Mouse (Mus musculus) limb, embryonic 10.5 days (tissue): ENCODE data around the gene Eef1akmt2. TPM values are rescaled to one million over a fixed set of nuclear protein-coding genes. Genes with fewer than 3 reads are reported as not detected.

Experiments
- DNase-seq: peaks from one replicate; pipeline ENCODE4 v3.0.0-alpha.2; 2017; ENCODE audit warnings: low spot score
- H3K27ac ChIP-seq: fragments of 300-500 bp; sonication (generic); 2 replicates; pipeline ENCODE4 v1.5.1; 2016; ENCODE audit warnings: mild to moderate bottlenecking
- H3K27me3 ChIP-seq: fragments of 300-500 bp; sonication (generic); 2 replicates; pipeline ENCODE4 v1.6.1; 2016; ENCODE audit warnings: low read depth, mild to moderate bottlenecking; ENCODE audit not compliant: poor library complexity, severe bottlenecking
- H3K36me3 ChIP-seq: fragments of 300-500 bp; sonication (generic); 2 replicates; pipeline ENCODE4 v1.6.1; 2016; ENCODE audit warnings: mild to moderate bottlenecking, moderate library complexity
- H3K4me1 ChIP-seq: fragments of 300-500 bp; sonication (generic); 2 replicates; pipeline ENCODE4 v1.6.1; 2016
- H3K4me3 ChIP-seq: fragments of 300-500 bp; sonication (generic); 2 replicates; pipeline ENCODE4 v1.5.1; 2016; ENCODE audit warnings: mild to moderate bottlenecking, moderate library complexity
- H3K9me3 ChIP-seq: fragments of 300-500 bp; sonication (generic); replicated peaks from 2 replicates; pipeline ENCODE4 v1.6.1; 2016; ENCODE audit warnings: mild to moderate bottlenecking
- WGBS: fragments of 180-500 bp; shearing (Covaris S2); methylation state at CpG from one replicate; pipeline ENCODE4 v1.1.7; 2016; 5-methylcytosine and 5-hydroxymethylcytosine counted together
- polyA plus RNA-seq: library from polyadenylated mRNA; unstranded; fragments of >200 nt; fragmentation: Nextera tagmentation; extraction: Ambion mirVana; gene quantifications from 2 replicates; pipeline ENCODE4 v1.2.1, GENCODE M21; 2016

The Eef1akmt2 gene
- polyA plus RNA-seq, 1 experiment from 2014 or later: 74.6 TPM

DNA sequence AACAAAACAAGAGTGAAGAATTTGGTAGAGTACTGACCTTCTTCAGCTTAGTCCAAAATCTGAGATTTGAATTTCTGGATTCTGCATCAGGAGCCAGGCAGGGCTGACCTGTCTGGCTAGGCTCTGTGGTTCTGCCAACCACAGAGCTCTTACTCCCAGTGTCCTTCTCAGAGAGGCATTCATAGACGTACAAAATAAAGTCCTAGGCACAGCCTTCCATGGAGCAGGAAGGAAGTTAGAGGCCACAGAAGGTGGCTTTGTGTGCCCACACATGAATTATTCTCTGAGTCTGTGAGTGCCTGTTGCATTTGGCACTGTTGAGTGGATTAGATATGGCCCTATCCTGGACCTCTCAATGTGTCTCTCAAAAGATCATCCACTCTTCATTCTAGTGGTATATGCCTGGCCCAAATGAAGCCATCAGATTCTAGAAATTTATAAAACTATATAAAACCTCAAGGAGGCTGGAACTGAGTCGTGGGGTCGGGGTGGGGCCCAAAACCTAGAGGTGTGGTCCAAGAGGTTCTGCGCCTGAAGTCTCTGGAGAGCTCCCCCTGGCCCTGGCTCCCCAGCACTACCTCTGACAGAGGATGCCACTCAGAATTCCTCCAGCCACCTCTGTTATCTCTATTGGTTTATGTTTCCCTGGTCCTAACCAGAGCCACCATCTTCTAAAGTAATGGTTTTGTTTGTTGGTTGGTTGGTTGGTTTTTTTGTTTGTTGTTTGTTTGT, 36.2 kb upstream of the Eef1akmt2 start:
- peaks cover 20% of the 10 kb centered on the region for H3K36me3 ChIP-seq
- no peaks in the 10 kb centered on the region; the same call in 1 of the 2 replicates for H3K4me1 ChIP-seq
- DNase-seq: no peak
- H3K27ac ChIP-seq: no peak overlapping the region
- H3K27me3 ChIP-seq: no peaks in the 10 kb centered on the region
- H3K9me3 ChIP-seq: no peaks in the 10 kb centered on the region
- WGBS: 70% methylated on average over 4 of the region's 4 CpGs
- no peak overlapping the region for H3K4me3 ChIP-seq

GRCm38 (mm10) chr7:132888052-132888451, 35.6 kb upstream of the Eef1akmt2 start:
- H3K27me3 ChIP-seq: no peaks in the 10 kb centered on the region
- peak overlapping the region; percentile 37; the same call in 1 of the 2 replicates for H3K27ac ChIP-seq
- DNase-seq: no peak
- no peaks in the 10 kb centered on the region for H3K9me3 ChIP-seq
- no peaks in the 10 kb centered on the region; the same call in 1 of the 2 replicates for H3K4me1 ChIP-seq
- 87% methylated on average over 3 of the region's 3 CpGs for WGBS
- H3K4me3 ChIP-seq: no peak overlapping the region
- H3K36me3 ChIP-seq: peaks cover 27% of the 10 kb centered on the region

DNA sequence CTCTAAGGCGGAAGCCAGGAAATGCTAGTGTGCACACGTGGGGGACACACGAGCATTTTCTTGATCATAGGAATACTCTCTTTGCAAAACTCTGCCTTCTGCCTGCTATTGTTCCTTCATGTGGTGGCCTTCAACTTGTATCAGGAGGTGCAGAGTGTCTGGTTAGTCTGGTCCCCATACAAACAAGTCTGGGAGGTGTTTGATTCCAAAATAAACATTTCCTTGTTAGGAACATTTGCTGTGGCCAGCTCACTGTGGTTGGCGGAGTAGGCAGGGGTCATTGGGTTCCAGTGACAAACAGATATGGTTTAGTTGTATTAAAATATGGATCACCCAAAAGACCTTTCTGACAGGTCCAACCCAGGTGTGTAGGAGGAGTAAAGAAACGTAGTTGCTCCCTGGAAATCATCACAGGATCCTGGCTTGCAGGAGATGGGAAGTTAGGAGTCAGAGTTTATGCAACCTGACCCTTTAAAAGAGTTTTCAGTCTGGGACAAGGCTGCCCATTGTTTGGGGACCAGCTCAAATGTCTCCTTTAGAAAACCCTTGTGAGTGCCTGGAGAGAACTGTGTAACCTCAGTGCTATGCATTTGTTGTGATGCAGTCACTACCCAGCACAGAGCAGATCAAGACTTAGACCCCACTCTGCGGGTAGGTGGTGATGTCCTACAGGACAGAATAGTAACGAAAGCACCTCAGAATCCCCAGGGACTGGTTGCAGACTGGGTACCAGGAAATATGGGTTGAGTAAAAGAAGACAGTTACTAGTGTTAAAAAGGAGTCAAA, 34.7 kb upstream of the Eef1akmt2 start:
- H3K27ac ChIP-seq: peak overlapping the region; percentile 37; the same call in 1 of the 2 replicates
- H3K4me1 ChIP-seq: no peaks in the 10 kb centered on the region; the same call in 1 of the 2 replicates
- no peaks in the 10 kb centered on the region for H3K27me3 ChIP-seq
- H3K36me3 ChIP-seq: peaks cover 35% of the 10 kb centered on the region
- 78% methylated on average over 7 of the region's 7 CpGs for WGBS
- no peak overlapping the region for H3K4me3 ChIP-seq
- DNase-seq: no peak
- no peaks in the 10 kb centered on the region for H3K9me3 ChIP-seq

- Histone ChIP-seq H3K27me3 (no peaks in the 10 kb centered on the region), H3K4me1 (no peaks in the 10 kb centered on the region), H3K4me3 (no peak overlapping the region), H3K9me3 (no peaks in the 10 kb centered on the region), H3K27ac (no peak overlapping the region), H3K36me3 (peaks cover 66% of the 10 kb centered on the region)
- 95% methylated on average over 7 of the region's 7 CpGs for WGBS
- DNase-seq: no peak
These were observed 31.6 kb upstream of the Eef1akmt2 start for GRCm38 (mm10) chr7:132884031-132884430.

- WGBS: 78% methylated on average over 2 of the region's 2 CpGs
- H3K27me3 ChIP-seq: no peaks in the 10 kb centered on the region
- no peak for DNase-seq
- no peak overlapping the region for H3K27ac ChIP-seq
- no peak overlapping the region for H3K4me3 ChIP-seq
- peaks cover 83% of the 10 kb centered on the region for H3K36me3 ChIP-seq
- no peaks in the 10 kb centered on the region for H3K4me1 ChIP-seq
- no peaks in the 10 kb centered on the region for H3K9me3 ChIP-seq
These were observed 29.9 kb upstream of the Eef1akmt2 start for GRCm38 (mm10) chr7:132882343-132882742.

DNA sequence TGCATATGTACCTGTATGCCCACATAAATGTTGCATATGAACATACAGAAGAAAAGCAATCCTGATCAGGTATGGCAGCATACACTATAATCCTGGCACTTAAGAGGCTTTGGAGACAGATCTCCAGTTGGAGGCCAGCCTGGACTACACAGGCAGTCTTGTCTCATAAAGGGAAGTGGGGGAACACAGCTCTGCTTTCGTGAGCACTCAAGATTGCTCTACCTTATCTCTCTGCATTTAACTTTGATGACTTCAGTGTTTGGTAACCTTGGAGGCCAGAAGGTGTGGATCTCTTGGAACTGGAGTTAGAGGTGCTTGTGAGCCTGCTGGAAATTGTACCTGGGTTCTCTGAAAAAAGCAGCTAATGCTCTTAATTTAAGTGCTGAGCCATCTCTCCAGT, 27.8 kb upstream of the Eef1akmt2 start:
- no peaks in the 10 kb centered on the region for H3K4me1 ChIP-seq
- H3K36me3 ChIP-seq: peaks cover 99% of the 10 kb centered on the region
- H3K9me3 ChIP-seq: no peaks in the 10 kb centered on the region
- 86% methylated on average over 1 of the region's 1 CpGs for WGBS
- no peaks in the 10 kb centered on the region for H3K27me3 ChIP-seq
- no peak overlapping the region for H3K27ac ChIP-seq
- DNase-seq: no peak
- no peak overlapping the region for H3K4me3 ChIP-seq

DNA sequence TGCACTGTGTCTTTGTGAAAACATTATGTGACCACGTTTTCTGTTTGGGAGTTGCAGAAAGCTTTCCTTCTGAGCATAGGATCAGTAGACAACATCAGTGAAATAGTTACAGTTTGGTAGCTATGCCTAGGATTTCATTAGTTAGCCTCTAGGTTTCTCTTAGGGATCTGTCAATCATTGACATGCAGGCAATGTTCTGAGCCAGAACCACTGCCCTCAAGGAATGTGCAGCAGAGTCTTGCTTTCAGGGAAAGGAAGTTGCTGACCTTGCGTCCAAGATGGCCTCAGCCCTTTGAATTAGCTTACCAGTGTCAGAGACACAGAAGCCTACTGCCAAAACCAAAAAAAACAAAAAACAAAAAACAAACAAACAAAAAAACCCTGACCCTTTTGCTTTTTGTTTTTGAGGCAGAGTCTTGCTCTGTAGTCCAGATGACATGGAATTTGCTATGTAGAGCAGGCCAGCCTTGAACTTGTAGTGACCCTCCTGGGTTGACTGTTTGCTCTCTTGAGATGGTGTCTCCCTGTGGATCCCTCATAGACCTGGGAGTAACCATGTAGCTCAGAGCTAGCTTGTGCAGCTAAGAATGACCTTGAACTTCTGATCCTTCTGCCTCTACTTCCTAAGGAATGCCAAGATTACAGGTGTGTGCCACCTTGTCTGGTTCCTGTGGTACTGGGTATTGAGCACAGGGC, 23.1 kb upstream of the Eef1akmt2 start:
- Histone ChIP-seq H3K27me3 (no peaks in the 10 kb centered on the region), H3K9me3 (no peaks in the 10 kb centered on the region), H3K4me3 (no peak overlapping the region), H3K27ac (no peak overlapping the region), H3K4me1 (no peaks in the 10 kb centered on the region), H3K36me3 (peaks cover 98% of the 10 kb centered on the region)
- DNase-seq: no peak
- WGBS: 88% methylated on average over 2 of the region's 2 CpGs

DNA sequence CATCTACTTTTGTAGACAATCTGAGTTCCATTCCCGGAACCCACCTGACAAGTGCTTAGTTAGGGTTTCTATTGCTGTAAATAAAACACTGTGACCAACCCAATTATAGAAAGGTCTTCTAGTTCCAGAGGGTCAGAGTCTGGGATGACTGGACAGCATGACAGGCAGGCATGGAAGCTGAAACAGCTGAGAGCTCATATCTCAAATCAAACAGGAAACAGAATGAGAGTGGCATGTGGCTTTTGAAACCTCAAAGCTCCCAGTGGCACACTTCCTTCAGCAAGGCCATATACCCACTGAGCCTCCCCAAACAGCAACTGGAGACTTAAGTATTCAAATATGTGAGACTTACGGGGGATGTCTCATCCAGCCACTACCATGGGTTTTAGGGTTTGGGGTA, 20.6 kb upstream of the Eef1akmt2 start:
- Histone ChIP-seq H3K4me3 (no peak overlapping the region), H3K9me3 (no peaks in the 10 kb centered on the region), H3K27ac (no peak overlapping the region), H3K36me3 (peaks cover 97% of the 10 kb centered on the region), H3K27me3 (no peaks in the 10 kb centered on the region), H3K4me1 (no peaks in the 10 kb centered on the region)
- WGBS: 98% methylated on average over 2 of the region's 2 CpGs
- DNase-seq: no peak

GRCm38 (mm10) chr7:132866316-132866715, 13.8 kb upstream of the Eef1akmt2 start:
- 98% methylated on average over 9 of the region's 9 CpGs for WGBS
- H3K4me1 ChIP-seq: no peaks in the 10 kb centered on the region
- no peaks in the 10 kb centered on the region for H3K9me3 ChIP-seq
- no peaks in the 10 kb centered on the region for H3K27me3 ChIP-seq
- no peak overlapping the region for H3K27ac ChIP-seq
- peaks cover 64% of the 10 kb centered on the region for H3K36me3 ChIP-seq
- no peak overlapping the region for H3K4me3 ChIP-seq
- DNase-seq: no peak

DNA sequence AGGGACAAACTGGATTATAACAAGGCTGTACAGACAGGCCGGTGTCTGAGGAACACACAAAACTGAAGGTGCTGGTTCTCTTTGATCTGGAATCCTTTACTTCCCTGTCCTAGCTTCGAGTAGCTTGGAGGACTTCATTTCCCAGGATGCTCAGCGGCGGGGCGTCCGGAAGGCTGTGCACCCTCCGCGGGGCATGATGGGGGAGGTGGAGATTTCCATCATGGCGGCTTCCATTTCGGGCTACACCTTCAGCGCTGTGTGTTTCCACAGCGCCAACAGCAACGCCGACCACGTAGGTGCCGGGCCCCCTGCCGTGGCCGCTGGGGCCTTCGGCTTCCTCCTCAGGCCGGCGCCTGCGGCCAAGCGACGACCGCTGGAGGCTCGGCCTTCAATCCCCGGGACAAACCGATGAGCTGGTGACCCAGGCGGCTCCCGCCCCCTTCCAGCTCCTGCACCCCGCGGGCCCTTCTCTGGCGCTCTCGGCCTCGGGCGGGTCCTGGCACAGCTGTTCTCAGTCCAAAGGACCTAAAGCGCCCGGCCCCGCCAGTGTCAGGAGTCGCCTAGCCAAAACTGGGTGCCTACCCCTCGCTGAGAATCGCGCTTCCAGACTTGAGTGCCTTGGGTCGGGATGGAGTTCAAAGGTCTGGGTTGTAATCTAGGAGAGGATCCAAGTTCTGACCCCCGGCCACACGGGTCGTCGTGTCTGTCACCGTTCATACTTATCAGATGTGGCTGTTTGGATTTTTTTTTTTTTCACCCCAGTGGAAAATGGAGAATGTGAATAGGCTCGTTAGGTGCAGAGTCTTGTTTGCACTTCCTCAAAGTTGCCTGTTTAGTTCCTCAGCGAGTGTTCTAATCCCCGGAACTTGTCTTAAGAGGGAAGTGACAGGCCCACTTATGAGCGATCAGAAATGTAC, 6.8 kb upstream of the Eef1akmt2 start, which contains the start of gene Abraxas2:
Gene Abraxas2 (plus strand): TSS at position 184 of the 917 bp plus-strand sequence.
- 1% methylated on average over 53 of the region's 53 CpGs for WGBS
- DNase-seq: peak; percentile 92

GRCm38 (mm10) chr7:132858043-132858608, 5.7 kb upstream of the Eef1akmt2 start:
- Histone ChIP-seq H3K36me3 (no peaks in the 10 kb centered on the region), H3K27me3 (no peaks in the 10 kb centered on the region), H3K4me3 (no peak overlapping the region), H3K4me1 (peaks cover 19% of the 10 kb centered on the region), H3K9me3 (no peaks in the 10 kb centered on the region), H3K27ac (no peak overlapping the region)
- 71% methylated on average over 5 of the region's 5 CpGs for WGBS
- DNase-seq: no peak

More for the DNA sequence above, 6.8 kb upstream of the Eef1akmt2 start, which contains the start of gene Abraxas2:
- Histone ChIP-seq H3K27ac (peak within 1 kb of the TSS; percentile 90), H3K4me1 (peaks cover 10% of the 10 kb centered on the region; the same call in 1 of the 2 replicates), H3K4me3 (peak within 1 kb of the TSS; percentile 75), H3K36me3 (0 out of 2 replicates have a peak, but pooled peaks cover 2% of the 10 kb centered on the region), H3K27me3 (no peaks in the 10 kb centered on the region), H3K9me3 (no peaks in the 10 kb centered on the region)

GRCm38 (mm10) chr7:132856083-132856482, 3.6 kb upstream of the Eef1akmt2 start:
- Histone ChIP-seq H3K9me3 (no peaks in the 10 kb centered on the region), H3K4me1 (peaks cover 35% of the 10 kb centered on the region), H3K4me3 (no peak overlapping the region), H3K27ac (no peak overlapping the region), H3K27me3 (no peaks in the 10 kb centered on the region), H3K36me3 (no peaks in the 10 kb centered on the region)
- DNase-seq: no peak
- 90% methylated on average over 1 of the region's 1 CpGs for WGBS
